Mouse (Mus musculus): Measurements from ENCODE around the gene Lonp2.

Gene Lonp2

GRCm38 (mm10) chr8:86623911-86624731 lies at the start of gene Lonp2:
Gene Lonp2, plus strand, starts transcription at chr8:86624043.
- DNase-seq (ENCODE audit: low read depth, low spot score) = peak; percentile 76

GRCm38 (mm10) chr8:86577547-86577946 lies 46.3 kb upstream of the Lonp2 start:
- DNase-seq (ENCODE audit: low read depth, low spot score) = no peak

- DNase-seq (ENCODE audit: low read depth, low spot score) = no peak
Measured at GRCm38 (mm10) chr8:86578076-86578475, 45.8 kb upstream of the Lonp2 start.

- DNase-seq (ENCODE audit: low read depth, low spot score) = no peak
Measured at GRCm38 (mm10) chr8:86578693-86579092, 45.1 kb upstream of the Lonp2 start.

- no peak for DNase-seq (ENCODE audit: low read depth, low spot score)
Measured at GRCm38 (mm10) chr8:86580458-86580857, 43.4 kb upstream of the Lonp2 start, which contains the start of gene Abcc12. Gene Abcc12, minus strand, starts transcription at chr8:86580686.

- no peak for DNase-seq (ENCODE audit: low read depth, low spot score)
Measured at GRCm38 (mm10) chr8:86581921-86582331, 41.9 kb upstream of the Lonp2 start.

- DNase-seq (ENCODE audit: low read depth, low spot score) = peak; percentile 20
Measured at GRCm38 (mm10) chr8:86585118-86585517, 38.7 kb upstream of the Lonp2 start.

GRCm38 (mm10) chr8:86585532-86585931 lies 38.3 kb upstream of the Lonp2 start:
- no peak for DNase-seq (ENCODE audit: low read depth, low spot score)

- no peak for DNase-seq (ENCODE audit: low read depth, low spot score)
Measured at GRCm38 (mm10) chr8:86586058-86586457, 37.8 kb upstream of the Lonp2 start.

GRCm38 (mm10) chr8:86586642-86587041 lies 37.2 kb upstream of the Lonp2 start:
- DNase-seq (ENCODE audit: low read depth, low spot score) = no peak

- no peak for DNase-seq (ENCODE audit: low read depth, low spot score)
Measured at GRCm38 (mm10) chr8:86588338-86588737, 35.5 kb upstream of the Lonp2 start.

- DNase-seq (ENCODE audit: low read depth, low spot score) = no peak
Measured at GRCm38 (mm10) chr8:86593099-86593498, 30.7 kb upstream of the Lonp2 start.

GRCm38 (mm10) chr8:86594159-86594796 lies 29.6 kb upstream of the Lonp2 start:
- no peak for DNase-seq (ENCODE audit: low read depth, low spot score)

GRCm38 (mm10) chr8:86595671-86596070 lies 28.2 kb upstream of the Lonp2 start:
- DNase-seq (ENCODE audit: low read depth, low spot score) = no peak

- DNase-seq (ENCODE audit: low read depth, low spot score) = no peak
Measured at GRCm38 (mm10) chr8:86597681-86598080, 26.2 kb upstream of the Lonp2 start.

GRCm38 (mm10) chr8:86599299-86599698 lies 24.5 kb upstream of the Lonp2 start:
- no peak for DNase-seq (ENCODE audit: low read depth, low spot score)

- no peak for DNase-seq (ENCODE audit: low read depth, low spot score)
Measured at GRCm38 (mm10) chr8:86600311-86600710, 23.5 kb upstream of the Lonp2 start.

- no peak for DNase-seq (ENCODE audit: low read depth, low spot score)
Measured at GRCm38 (mm10) chr8:86603174-86603573, 20.7 kb upstream of the Lonp2 start.

- DNase-seq (ENCODE audit: low read depth, low spot score) = no peak
Measured at GRCm38 (mm10) chr8:86604676-86605075, 19.2 kb upstream of the Lonp2 start.

GRCm38 (mm10) chr8:86613798-86614197 lies 10.0 kb upstream of the Lonp2 start:
- DNase-seq (ENCODE audit: low read depth, low spot score) = no peak

- no peak for DNase-seq (ENCODE audit: low read depth, low spot score)
Measured at GRCm38 (mm10) chr8:86615095-86615769, 8.6 kb upstream of the Lonp2 start.

- no peak for DNase-seq (ENCODE audit: low read depth, low spot score)
Measured at GRCm38 (mm10) chr8:86617759-86618387, 6.0 kb upstream of the Lonp2 start.

Measured in c-Kit-negative CD71-positive TER-119-positive erythroid progenitor cells, embryonic 14.5 days (primary cell).